Mouse (Mus musculus) cerebral cortex, adult 2 months (tissue): Measurements from ENCODE around the gene Flywch1.

ENCODE experiments used
- WGBS: fragments of 180-500 bp; shearing (Covaris S2); methylation state at CpG from one replicate; pipeline ENCODE4 v1.1.7; 2018; 5-methylcytosine and 5-hydroxymethylcytosine counted together

Flywch1 gene

GRCm38 (mm10) chr17:23742941-23743340, 28.5 kb downstream of the Flywch1 start:
- 72% methylated on average over 12 of the region's 12 CpGs for WGBS

- 8% methylated on average over 44 of the region's 44 CpGs for WGBS
Observed at GRCm38 (mm10) chr17:23742210-23742793, 29.1 kb downstream of the Flywch1 start.

GRCm38 (mm10) chr17:23741359-23742209, 29.8 kb downstream of the Flywch1 start:
- 47% methylated on average over 38 of the region's 38 CpGs for WGBS

- 6% methylated on average over 13 of the region's 13 CpGs for WGBS
Observed at GRCm38 (mm10) chr17:23740598-23741021, 30.8 kb downstream of the Flywch1 start, which contains the start of gene Paqr4. Gene Paqr4, minus strand, starts transcription at chr17:23740867.

GRCm38 (mm10) chr17:23740136-23740584, 31.2 kb downstream of the Flywch1 start:
- under 1% methylated on average over 46 of the region's 46 CpGs for WGBS

- 2% methylated on average over 48 of the region's 48 CpGs for WGBS
Observed at GRCm38 (mm10) chr17:23739202-23740135, 31.9 kb downstream of the Flywch1 start.

GRCm38 (mm10) chr17:23738836-23739201, 32.6 kb downstream of the Flywch1 start:
- 60% methylated on average over 2 of the region's 2 CpGs for WGBS

- 78% methylated on average over 15 of the region's 15 CpGs for WGBS
Observed at GRCm38 (mm10) chr17:23737493-23738445, 33.6 kb downstream of the Flywch1 start.

GRCm38 (mm10) chr17:23734341-23734740, 37.1 kb downstream of the Flywch1 start:
- WGBS: 40% methylated on average over 1 of the region's 1 CpGs

- 43% methylated on average over 1 of the region's 1 CpGs for WGBS
Observed at GRCm38 (mm10) chr17:23730441-23730840, 41.0 kb downstream of the Flywch1 start.

- WGBS: under 1% methylated on average over 19 of the region's 20 CpGs
Observed at GRCm38 (mm10) chr17:23726758-23727142, 44.7 kb downstream of the Flywch1 start.

- WGBS: under 1% methylated on average over 72 of the region's 73 CpGs
Observed at GRCm38 (mm10) chr17:23725999-23726757, 45.2 kb downstream of the Flywch1 start, which contains the start of gene Pkmyt1. Gene Pkmyt1, plus strand, starts transcription at chr17:23726336.

GRCm38 (mm10) chr17:23725477-23725876, 45.9 kb downstream of the Flywch1 start:
- WGBS: 60% methylated on average over 4 of the region's 4 CpGs

- 93% methylated on average over 7 of the region's 7 CpGs for WGBS
Observed at GRCm38 (mm10) chr17:23722376-23723125, 48.9 kb downstream of the Flywch1 start, which contains the start of gene 1520401A03Rik. Gene 1520401A03Rik, minus strand, starts transcription at chr17:23722783.

GRCm38 (mm10) chr17:23721886-23722285, 49.5 kb downstream of the Flywch1 start:
- 92% methylated on average over 2 of the region's 2 CpGs for WGBS

GRCm38 (mm10) chr17:23719455-23719854, 51.9 kb downstream of the Flywch1 start:
- 43% methylated on average over 1 of the region's 1 CpGs for WGBS

- WGBS: 83% methylated on average over 2 of the region's 2 CpGs
Observed at GRCm38 (mm10) chr17:23717003-23717402, 54.4 kb downstream of the Flywch1 start.

GRCm38 (mm10) chr17:23706212-23706611, 65.2 kb downstream of the Flywch1 start:
- WGBS: 16% methylated on average over 3 of the region's 3 CpGs

- WGBS: 81% methylated on average over 7 of the region's 7 CpGs
Observed at GRCm38 (mm10) chr17:23705525-23706104, 65.8 kb downstream of the Flywch1 start.
